19 mouse cellular contexts compared by ENCODE assay signal in the genomic region with DNA sequence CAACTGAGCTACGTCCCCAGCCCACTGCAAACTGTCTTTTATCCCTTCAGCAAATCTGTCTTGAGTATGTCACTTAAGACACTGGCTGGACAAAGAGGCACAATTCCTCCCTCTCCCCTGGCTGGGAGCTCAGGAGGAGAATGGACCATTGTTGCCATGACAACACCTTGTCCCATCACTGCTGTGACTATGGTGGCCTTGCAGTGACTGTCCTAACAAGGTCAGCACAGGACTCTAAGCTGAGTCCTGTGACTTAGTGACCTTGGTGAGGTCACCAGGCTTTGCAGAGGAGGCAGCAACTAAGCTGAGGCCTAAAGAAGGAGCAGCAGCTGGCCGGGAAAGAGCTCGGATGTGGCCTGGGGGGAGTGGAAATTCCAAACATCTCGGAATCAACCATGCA.
DNase-seq lines count a peak whose midpoint lies in the region; ATAC-seq and TF ChIP-seq lines count a peak whose summit lies in the region.
"Had no signal": no experiment of that assay in that cellular context is flagged by ENCODE, and none has a peak within 500 bp of the region (broad histone marks: within the 10 kb centered on the region; RNA-seq: fewer than 3 reads in every experiment).

No protein-coding gene starts in this region.

- peaks cover 45% of the 10 kb centered on the region for H3K4me1 ChIP-seq in forebrain, embryonic 12.5 days
- peaks cover 25% of the 10 kb centered on the region for H3K4me1 ChIP-seq in forebrain, embryonic 15.5 days
- H3K4me1 ChIP-seq in ES-Bruce4 (ENCODE audit: control insufficient read depth, insufficient read depth, low read length) = peaks cover 7% of the 10 kb centered on the region
- peaks cover 45% of the 10 kb centered on the region for H3K4me1 ChIP-seq in embryonic facial prominence, embryonic 12.5 days

- 0 out of 2 replicates have a peak, but pooled peaks have one; percentile 23 for ATAC-seq in forebrain, embryonic 12.5 days (ENCODE audit: low FRiP score)
- no peak for ATAC-seq in forebrain, embryonic 15.5 days (replicated peaks)
- no peak for ATAC-seq in embryonic facial prominence, embryonic 12.5 days (ENCODE audit: insufficient number of reproducible peaks, insufficient read depth, low FRiP score, low TSS enrichment)
- ATAC-seq: forebrain, embryonic 16.5 days; inflammation-experienced regulatory T-cells, adult 6 months had no signal

- peak; percentile 49 for DNase-seq in adrenal gland, postnatal 14 days
- no peak for DNase-seq in lung, postnatal 4 days
- DNase-seq in ovary, postnatal 36 days (ENCODE audit: low spot score) = no peak
- no peak for DNase-seq in testis, postnatal 14 days (ENCODE audit: low spot score)
- DNase-seq: cerebellum, adult 11 months; cerebellum, postnatal 36 days; heart, adult 18-20 months; lung, postnatal 36 days; right cerebral cortex, adult 18-20 months; spleen, adult 18-20 months; thymus, postnatal 25 days had no signal

- H3K4me3 ChIP-seq in forebrain, embryonic 12.5 days (replicated peaks) = no peak overlapping the region
- H3K4me3 ChIP-seq in forebrain, embryonic 15.5 days = no peak overlapping the region
- no peak overlapping the region for H3K4me3 ChIP-seq in ES-Bruce4 (ENCODE audit: low read depth, low read length)
- no peak overlapping the region for H3K4me3 ChIP-seq in embryonic facial prominence, embryonic 12.5 days
- H3K4me3 ChIP-seq: kidney, embryonic 15.5 days; stomach, embryonic 15.5 days had no signal

- TF ChIP-seq EP300 in ES-Bruce4 (IDR thresholded peaks at IDR 0.05; ENCODE audit: insufficient read depth, low read depth, low read length) = peak; percentile 68; the same call in 1 of the 2 replicates

- H3K27me3 ChIP-seq in forebrain, embryonic 12.5 days = peaks cover 20% of the 10 kb centered on the region; the same call in 1 of the 2 replicates
- no peaks in the 10 kb centered on the region for H3K27me3 ChIP-seq in forebrain, embryonic 15.5 days
- H3K27me3 ChIP-seq in ES-Bruce4 (ENCODE audit: control insufficient read depth, insufficient read depth, low read length, poor library complexity, severe bottlenecking) = no peaks in the 10 kb centered on the region
- no peaks in the 10 kb centered on the region for H3K27me3 ChIP-seq in embryonic facial prominence, embryonic 12.5 days
- H3K27me3 ChIP-seq: stomach, embryonic 15.5 days had no signal

- H3K9me3 ChIP-seq in forebrain, embryonic 12.5 days = no peaks in the 10 kb centered on the region
- no peaks in the 10 kb centered on the region for H3K9me3 ChIP-seq in forebrain, embryonic 15.5 days
- H3K9me3 ChIP-seq in ES-Bruce4 (replicated peaks; ENCODE audit: control insufficient read depth, insufficient read depth, low read length, poor library complexity, severe bottlenecking) = no peaks in the 10 kb centered on the region
- no peaks in the 10 kb centered on the region for H3K9me3 ChIP-seq in embryonic facial prominence, embryonic 12.5 days
- H3K9me3 ChIP-seq: kidney, embryonic 15.5 days; stomach, embryonic 15.5 days had no signal

- TF ChIP-seq CTCF in ES-Bruce4 (IDR thresholded peaks at IDR 0.05; ENCODE audit: low read depth, low read length) = no peak

- no peak overlapping the region for H3K4me2 ChIP-seq in forebrain, embryonic 12.5 days
- H3K4me2 ChIP-seq in forebrain, embryonic 15.5 days (replicated peaks) = no peak overlapping the region
- no peak overlapping the region for H3K4me2 ChIP-seq in embryonic facial prominence, embryonic 12.5 days (replicated peaks)
- H3K4me2 ChIP-seq: kidney, embryonic 15.5 days; stomach, embryonic 15.5 days had no signal

- no peak overlapping the region for H3K9ac ChIP-seq in forebrain, embryonic 12.5 days
- no peak overlapping the region for H3K9ac ChIP-seq in forebrain, embryonic 15.5 days (replicated peaks)
- H3K9ac ChIP-seq in ES-Bruce4 (ENCODE audit: low read depth, poor library complexity, severe bottlenecking) = no peak overlapping the region
- H3K9ac ChIP-seq in embryonic facial prominence, embryonic 12.5 days = no peak overlapping the region
- H3K9ac ChIP-seq: kidney, embryonic 15.5 days; stomach, embryonic 15.5 days had no signal

- WGBS in forebrain, embryonic 12.5 days = 28% methylated on average over 4 of the region's 4 CpGs
- 42% methylated on average over 4 of the region's 4 CpGs for WGBS in forebrain, embryonic 15.5 days
- WGBS in embryonic facial prominence, embryonic 12.5 days = 50% methylated on average over 4 of the region's 4 CpGs

- H3K27ac ChIP-seq in forebrain, embryonic 12.5 days = no peak overlapping the region
- H3K27ac ChIP-seq in forebrain, embryonic 15.5 days (replicated peaks) = no peak overlapping the region
- H3K27ac ChIP-seq in ES-Bruce4 (ENCODE audit: insufficient read depth, low read length) = no peak overlapping the region
- 0 out of 2 replicates have a peak overlapping the region, but pooled peaks have one; percentile 8 for H3K27ac ChIP-seq in embryonic facial prominence, embryonic 12.5 days
- H3K27ac ChIP-seq: kidney, embryonic 15.5 days; stomach, embryonic 15.5 days had no signal

- no peak for TF ChIP-seq POLR2A in ES-Bruce4 (IDR thresholded peaks at IDR 0.05; ENCODE audit: insufficient read depth, low read length)

- no peaks in the 10 kb centered on the region for H3K36me3 ChIP-seq in forebrain, embryonic 12.5 days (replicated peaks)
- H3K36me3 ChIP-seq in forebrain, embryonic 15.5 days = no peaks in the 10 kb centered on the region
- no peaks in the 10 kb centered on the region for H3K36me3 ChIP-seq in ES-Bruce4 (ENCODE audit: control insufficient read depth, insufficient read depth, low read length, poor library complexity, severe bottlenecking)
- no peaks in the 10 kb centered on the region for H3K36me3 ChIP-seq in embryonic facial prominence, embryonic 12.5 days
- H3K36me3 ChIP-seq: kidney, embryonic 15.5 days; stomach, embryonic 15.5 days had no signal
